8 mouse cellular contexts compared by ENCODE assay signal in the genomic region with DNA sequence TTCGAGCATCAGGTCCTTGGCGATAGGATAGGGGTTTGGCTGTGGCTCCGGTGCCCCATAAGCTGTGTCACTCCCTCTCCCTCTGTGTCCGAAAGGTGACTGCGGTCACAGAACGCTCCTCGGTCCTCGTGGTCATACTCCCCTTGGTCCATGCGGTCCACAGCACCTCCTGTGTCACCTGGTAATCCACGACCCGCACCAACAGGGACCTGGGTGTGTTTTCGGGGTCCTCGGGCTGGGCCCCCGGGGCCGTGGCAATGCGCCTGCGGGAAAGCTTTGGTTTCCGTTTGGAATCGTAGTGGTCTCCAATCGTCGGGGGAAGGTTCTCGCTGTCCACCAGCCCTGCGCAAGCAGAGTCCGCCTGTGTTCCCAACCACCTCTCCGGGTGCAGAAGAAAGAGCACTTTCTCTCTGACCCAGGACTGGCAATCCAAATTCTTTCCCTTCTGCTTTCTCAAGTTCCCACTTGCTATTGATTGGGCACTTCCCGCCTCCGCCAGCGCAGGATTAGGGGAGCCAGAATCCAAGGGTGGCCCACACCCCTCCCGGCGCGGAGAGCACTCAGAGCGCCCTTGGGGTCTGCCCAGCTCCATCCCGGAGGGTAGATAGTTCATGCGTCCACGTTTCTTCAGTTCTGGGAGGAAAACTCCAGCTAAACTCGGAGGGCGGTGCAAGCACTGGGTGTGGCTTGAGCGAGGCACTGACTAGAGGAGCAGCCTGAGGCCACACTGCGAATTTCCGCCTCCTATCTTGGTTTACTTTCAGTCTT. TPM values are rescaled to one million over a fixed set of nuclear protein-coding genes. Genes with fewer than 3 reads are reported as not detected.
DNase-seq lines count a peak whose midpoint lies in the region; ATAC-seq and TF ChIP-seq lines count a peak whose summit lies in the region.

A gene (minus strand): TSS at position 636 of the 768 bp plus-strand sequence.

- peaks cover 4% of the 10 kb centered on the region; the same call in 1 of the 2 replicates for H3K27me3 ChIP-seq in hindbrain, embryonic 14.5 days (ENCODE audit: control insufficient read depth, insufficient read depth, low read length)
- no peaks in the 10 kb centered on the region for H3K27me3 ChIP-seq in liver, adult 2 months (ENCODE audit: control insufficient read depth, insufficient read depth, low read length)
- H3K27me3 ChIP-seq in midbrain, embryonic 16.5 days (ENCODE audit: control insufficient read depth, insufficient read depth, low read depth, low read length): no peaks in the 10 kb centered on the region; the same call in 1 of the 2 replicates
- no peaks in the 10 kb centered on the region for H3K27me3 ChIP-seq in stomach, postnatal 0 days (ENCODE audit: control insufficient read depth, insufficient read depth, low read length)

- under 1% methylated on average over 40 of the region's 40 CpGs for WGBS in hindbrain, embryonic 14.5 days
- 1% methylated on average over 40 of the region's 40 CpGs for WGBS in liver, adult 2 months
- WGBS in midbrain, embryonic 16.5 days: under 1% methylated on average over 40 of the region's 40 CpGs
- WGBS in stomach, postnatal 0 days: under 1% methylated on average over 40 of the region's 40 CpGs

- peaks cover 6% of the 10 kb centered on the region; the same call in 1 of the 2 replicates for H3K4me1 ChIP-seq in hindbrain, embryonic 14.5 days (replicated peaks; ENCODE audit: control insufficient read depth, insufficient read depth, low read length)
- H3K4me1 ChIP-seq in liver, adult 2 months (ENCODE audit: control insufficient read depth, insufficient read depth, low read length): no peaks in the 10 kb centered on the region
- peaks cover 5% of the 10 kb centered on the region for H3K4me1 ChIP-seq in midbrain, embryonic 16.5 days (ENCODE audit: control insufficient read depth, insufficient read depth, low read length)
- H3K4me1 ChIP-seq in stomach, postnatal 0 days (replicated peaks; ENCODE audit: control insufficient read depth, insufficient read depth): no peaks in the 10 kb centered on the region

- no peak for TF ChIP-seq POLR2A in liver, adult 2 months (IDR thresholded peaks at IDR 0.05; ENCODE audit: extremely low read depth, insufficient read depth, low read length)

- H3K9me3 ChIP-seq in hindbrain, embryonic 14.5 days (ENCODE audit: control insufficient read depth, low read length): no peaks in the 10 kb centered on the region
- H3K9me3 ChIP-seq in midbrain, embryonic 16.5 days (replicated peaks; ENCODE audit: control insufficient read depth, low read length, poor library complexity, severe bottlenecking): no peaks in the 10 kb centered on the region
- no peaks in the 10 kb centered on the region for H3K9me3 ChIP-seq in stomach, postnatal 0 days (ENCODE audit: control insufficient read depth, low read length)

- H3K27ac ChIP-seq in gastrocnemius, adult 2 months: peak within 1 kb of the TSS; percentile 82
- no peak within 1 kb of the TSS for H3K27ac ChIP-seq in hindbrain, embryonic 14.5 days
- 0 out of 2 replicates have a peak within 1 kb of the TSS, but pooled peaks have one; percentile 18 for H3K27ac ChIP-seq in liver, adult 2 months (replicated peaks; ENCODE audit: insufficient read depth, low read depth, low read length)
- no peak within 1 kb of the TSS for H3K27ac ChIP-seq in midbrain, embryonic 16.5 days (ENCODE audit: low read length)
- peak within 1 kb of the TSS; percentile 89 for H3K27ac ChIP-seq in stomach, postnatal 0 days (replicated peaks)

- ATAC-seq in hindbrain, embryonic 14.5 days (ENCODE audit: low FRiP score): peak; percentile 75
- peak; percentile 81 for ATAC-seq in midbrain, embryonic 16.5 days
- ATAC-seq in stomach, postnatal 0 days (ENCODE audit: low FRiP score, low TSS enrichment): peak; percentile 90

- H3K79me2 ChIP-seq in liver, adult 2 months (ENCODE audit: control insufficient read depth, insufficient read depth, low read length): no peaks in the 10 kb centered on the region

- H3K9ac ChIP-seq in hindbrain, embryonic 14.5 days: peak within 1 kb of the TSS; percentile 55
- H3K9ac ChIP-seq in liver, adult 2 months (ENCODE audit: low read depth, low read length): peak within 1 kb of the TSS; percentile 46
- H3K9ac ChIP-seq in midbrain, embryonic 16.5 days (ENCODE audit: low read depth, low read length): peak within 1 kb of the TSS; percentile 63
- peak within 1 kb of the TSS; percentile 80 for H3K9ac ChIP-seq in stomach, postnatal 0 days (ENCODE audit: low read length)

- peak; percentile 5 to 11 for DNase-seq in layer of hippocampus, postnatal 25 days (ENCODE audit: extremely low spot score in 1 of 2, low spot score in 1 of 2)
- DNase-seq in layer of hippocampus, adult 9-11 months: no peak
- DNase-seq in c-Kit-positive CD71-negative TER-119-negative erythroid progenitor cells, embryonic 14.5 days (ENCODE audit: low read depth): peak; percentile 41
- peak; percentile 67 for DNase-seq in gastrocnemius, adult 2 months
- peak; percentile 24 for DNase-seq in hindbrain, embryonic 14.5 days (ENCODE audit: low spot score)
- peak; percentile 30 for DNase-seq in liver, adult 2 months (ENCODE audit: extremely low read depth, low read depth, low spot score)
- DNase-seq in stomach, postnatal 0 days (ENCODE audit: low spot score): peak; percentile 80

- no peak for TF ChIP-seq EP300 in stomach, postnatal 0 days (optimal IDR thresholded peaks at IDR 0.05)

- peak within 1 kb of the TSS; percentile 92 for H3K4me2 ChIP-seq in hindbrain, embryonic 14.5 days (replicated peaks)
- H3K4me2 ChIP-seq in midbrain, embryonic 16.5 days (ENCODE audit: low read length): peak within 1 kb of the TSS; percentile 85
- H3K4me2 ChIP-seq in stomach, postnatal 0 days (replicated peaks; ENCODE audit: low read depth): peak within 1 kb of the TSS; percentile 80

- intact Hi-C loops in gastrocnemius, adult 2 months (cut with DNase I): no loop called here

- H3K4me3 ChIP-seq in gastrocnemius, adult 2 months: peak within 1 kb of the TSS; percentile 73
- peak within 1 kb of the TSS; percentile 52 for H3K4me3 ChIP-seq in hindbrain, embryonic 14.5 days (replicated peaks; ENCODE audit: low read length)
- peak within 1 kb of the TSS; percentile 78 for H3K4me3 ChIP-seq in liver, adult 2 months (ENCODE audit: insufficient read depth, low read depth, low read length)
- H3K4me3 ChIP-seq in midbrain, embryonic 16.5 days (ENCODE audit: low read depth, low read length): peak within 1 kb of the TSS; percentile 56
- peak within 1 kb of the TSS; percentile 78 for H3K4me3 ChIP-seq in stomach, postnatal 0 days (ENCODE audit: low read depth, low read length)

- no peak for TF ChIP-seq CTCF in gastrocnemius, adult 2 months (IDR thresholded peaks at IDR 0.05)
- no peak for TF ChIP-seq CTCF in liver, adult 2 months (IDR thresholded peaks at IDR 0.05; ENCODE audit: low read depth, low read length)
- no peak for TF ChIP-seq CTCF in stomach, postnatal 0 days (IDR thresholded peaks at IDR 0.05; ENCODE audit: low read depth)

- H3K36me3 ChIP-seq in hindbrain, embryonic 14.5 days (replicated peaks; ENCODE audit: control insufficient read depth, insufficient read depth): no peaks in the 10 kb centered on the region
- no peaks in the 10 kb centered on the region for H3K36me3 ChIP-seq in liver, adult 2 months (ENCODE audit: control insufficient read depth, insufficient read depth, low read length)
- no peaks in the 10 kb centered on the region for H3K36me3 ChIP-seq in midbrain, embryonic 16.5 days (ENCODE audit: control insufficient read depth, insufficient read depth, low read length)
- no peaks in the 10 kb centered on the region for H3K36me3 ChIP-seq in stomach, postnatal 0 days (ENCODE audit: control insufficient read depth, insufficient read depth, low read length)

RNA-seq across cellular contexts. Expression of the gene that starts here (rescaled TPM):
- under 1 TPM; 0.21 to 0.22 TPM for total RNA-seq in layer of hippocampus, postnatal 25 days (2021)
- under 1 TPM; 0.17 to 0.20 TPM for total RNA-seq in gastrocnemius, adult 2 months (2021)
- 0.33 and 0.74 TPM in 2 replicates for polyA plus RNA-seq in hindbrain, embryonic 14.5 days (2014; fragmentation: Nextera tagmentation; extraction: Ambion mirVana)
- total RNA-seq in liver, adult 2 months (2014; rRNA removed): 0.92 and 0.94 TPM in 2 replicates
- 0.12 and 0.32 TPM in 2 replicates for polyA plus RNA-seq in liver, adult 2 months (2012; rRNA removed)
- 0.37 and 1.1 TPM in 2 replicates for polyA plus RNA-seq in midbrain, embryonic 16.5 days (2015; fragmentation: Nextera tagmentation; extraction: Ambion mirVana)
- 5.7 and 6.0 TPM in 2 replicates for polyA plus RNA-seq in stomach, postnatal 0 days (2015; fragmentation: Nextera tagmentation; extraction: Ambion mirVana)

Comparison
In these comparisons a context has a peak if more than half of its experiments do, and no peak if none do; other contexts are left out.
1. Peak in DNase-seq in layer of hippocampus, postnatal 25 days; RNA of the gene not detected or under 1 TPM.
2. Peak in DNase-seq, H3K4me3 ChIP-seq and H3K27ac ChIP-seq in gastrocnemius, adult 2 months; RNA of the gene not detected or under 1 TPM.
3. Peak in DNase-seq, ATAC-seq, H3K4me3 ChIP-seq, H3K9ac ChIP-seq and H3K4me2 ChIP-seq in hindbrain, embryonic 14.5 days; RNA of the gene not detected or under 1 TPM.
4. Peak in DNase-seq, H3K4me3 ChIP-seq, H3K27ac ChIP-seq and H3K9ac ChIP-seq in liver, adult 2 months; RNA of the gene not detected or under 1 TPM.